Mouse (Mus musculus) forebrain, embryonic 11.5 days (tissue): Measurements from ENCODE around the gene Ldb1. TPM values are rescaled to one million over a fixed set of nuclear protein-coding genes. Genes with fewer than 3 reads are reported as not detected.

ENCODE experiments used
- ATAC-seq: fragments of 200-750 bp; cut with Nextera tagmentation; replicated peaks from 2 replicates; pipeline ENCODE4 v1.8.0; 2017; ENCODE audit warnings: moderate TSS enrichment; ENCODE audit not compliant: low FRiP score
- DNase-seq: peaks from one replicate; pipeline ENCODE4 v3.0.0-alpha.2; 2017; ENCODE audit warnings: low spot score
- H3K27ac ChIP-seq: fragments of 300-500 bp; sonication (generic); 2 replicates; pipeline ENCODE4 v1.5.1; 2014; ENCODE audit warnings: low read depth, low read length
- H3K27me3 ChIP-seq: fragments of 300-500 bp; sonication (generic); 2 replicates; pipeline ENCODE4 v1.6.1; 2014; ENCODE audit warnings: mild to moderate bottlenecking, low read length, mixed read lengths; ENCODE audit not compliant: control insufficient read depth, insufficient read depth
- H3K36me3 ChIP-seq: fragments of 300-500 bp; sonication (generic); 2 replicates; pipeline ENCODE4 v1.6.1; 2014; ENCODE audit warnings: mild to moderate bottlenecking, low read length, moderate library complexity, mixed read lengths; ENCODE audit not compliant: control insufficient read depth, insufficient read depth
- H3K4me1 ChIP-seq: fragments of 300-500 bp; sonication (generic); replicated peaks from 2 replicates; pipeline ENCODE4 v1.6.1; 2014; ENCODE audit warnings: low read length, mixed read lengths; ENCODE audit not compliant: control insufficient read depth, insufficient read depth
- H3K4me2 ChIP-seq: fragments of 300-500 bp; sonication (generic); 2 replicates; pipeline ENCODE4 v1.6.1; 2014; ENCODE audit warnings: low read depth, mild to moderate bottlenecking, low read length, moderate library complexity, mixed read lengths; ENCODE audit not compliant: severe bottlenecking
- H3K4me3 ChIP-seq: fragments of 300-500 bp; sonication (generic); 2 replicates; pipeline ENCODE4 v1.5.1; 2014; ENCODE audit warnings: low read depth, low read length
- H3K9ac ChIP-seq: fragments of 300-500 bp; sonication (generic); 2 replicates; pipeline ENCODE4 v1.6.1; 2014; ENCODE audit warnings: low read length
- H3K9me3 ChIP-seq: fragments of 300-500 bp; sonication (generic); 2 replicates; pipeline ENCODE4 v1.6.1; 2016; ENCODE audit warnings: low read length, mixed read lengths; ENCODE audit not compliant: control insufficient read depth
- WGBS: fragments of 180-500 bp; shearing (Covaris S2); extraction: QIAGEN DNeasy Blood & Tissue Kit; methylation state at CpG from one replicate; pipeline ENCODE4 v1.1.7; 2014; 5-methylcytosine and 5-hydroxymethylcytosine counted together
- polyA plus RNA-seq: library from polyadenylated mRNA; unstranded; fragments of >200 nt; fragmentation: Nextera tagmentation; extraction: Ambion mirVana; gene quantifications from 2 replicates; pipeline ENCODE4 v1.2.1, GENCODE M21; 2014

Ldb1 gene
- polyA plus RNA-seq, 1 experiment from 2014 or later, result 104 TPM

DNA sequence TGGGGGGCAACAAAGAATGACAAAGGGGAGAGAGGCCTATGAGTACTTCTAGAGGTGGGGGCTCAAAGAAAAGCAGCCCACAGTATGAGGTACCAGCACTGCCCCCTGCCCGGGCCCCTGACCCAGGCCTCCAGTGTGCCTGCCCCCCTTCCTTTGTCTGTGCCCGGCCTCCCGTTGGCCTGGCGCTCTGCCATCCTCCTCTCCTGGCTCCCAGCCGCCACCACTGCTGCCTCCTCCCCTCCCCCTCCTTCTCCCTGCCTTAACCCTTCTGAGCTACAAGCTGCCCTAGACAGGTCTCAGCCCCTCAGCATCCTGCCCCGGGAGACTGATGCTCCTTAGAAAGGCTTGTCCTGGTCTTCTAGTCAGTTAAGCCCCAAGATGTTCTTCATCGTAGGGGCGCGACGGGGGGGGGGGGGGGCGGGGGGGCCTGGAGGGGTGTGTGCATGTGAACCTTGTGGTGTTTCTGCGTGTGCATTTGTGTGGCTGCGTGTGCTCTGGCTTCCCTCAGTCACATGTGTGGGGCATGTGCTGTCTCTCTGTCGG is 3.0 kb downstream of the Ldb1 start:
- Histone ChIP-seq H3K4me3 (peak overlapping the region; percentile 95), H3K9me3 (no peaks in the 10 kb centered on the region), H3K4me2 (peak overlapping the region; percentile 78), H3K9ac (peak overlapping the region; percentile 67), H3K27me3 (no peaks in the 10 kb centered on the region), H3K4me1 (peaks cover 47% of the 10 kb centered on the region), H3K36me3 (no peaks in the 10 kb centered on the region; the same call in 1 of the 2 replicates), H3K27ac (peak overlapping the region; percentile 99)
- peak; percentile 91 for DNase-seq
- 0% methylated on average over 12 of the region's 14 CpGs for WGBS
- peak; percentile 50 for ATAC-seq

DNA sequence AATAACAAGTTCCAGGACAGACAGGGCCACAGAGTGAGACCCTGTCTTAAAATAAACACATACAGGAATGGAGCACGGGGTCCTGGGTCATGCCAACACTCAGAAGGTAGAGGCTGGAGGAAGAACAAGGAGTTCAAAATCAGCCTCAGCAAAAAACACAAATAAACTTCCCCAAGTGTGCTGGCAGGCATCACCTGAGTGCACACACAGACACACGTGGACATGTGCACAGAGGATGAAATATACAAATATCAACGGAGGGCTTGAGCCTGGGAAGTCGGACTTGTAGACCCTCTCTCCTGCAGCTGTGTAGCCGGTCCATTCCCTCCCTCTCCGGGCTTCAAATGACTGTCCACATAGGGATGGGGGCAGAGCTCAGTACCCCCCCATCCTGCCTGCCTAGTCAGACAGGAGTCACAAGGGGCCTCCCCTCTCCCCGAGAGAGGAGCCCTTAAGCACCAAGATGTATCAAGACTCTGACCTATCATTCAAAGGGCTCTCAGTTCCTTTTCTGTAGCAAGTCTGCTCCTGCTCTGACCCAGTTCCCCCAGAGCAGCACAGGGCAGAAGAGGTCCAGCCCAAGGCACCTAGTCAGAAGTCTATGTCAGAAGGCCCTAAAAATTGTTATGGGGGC is 3.6 kb downstream of the Ldb1 start:
- Histone ChIP-seq H3K4me3 (peak overlapping the region; percentile 95), H3K36me3 (peaks cover 4% of the 10 kb centered on the region), H3K4me1 (peaks cover 48% of the 10 kb centered on the region), H3K27me3 (no peaks in the 10 kb centered on the region), H3K9me3 (no peaks in the 10 kb centered on the region), H3K9ac (peak overlapping the region; percentile 67), H3K4me2 (peak overlapping the region; percentile 78), H3K27ac (peak overlapping the region; percentile 99)
- DNase-seq (no peak), ATAC-seq (no peak)
- 16% methylated on average over 7 of the region's 7 CpGs for WGBS

DNA sequence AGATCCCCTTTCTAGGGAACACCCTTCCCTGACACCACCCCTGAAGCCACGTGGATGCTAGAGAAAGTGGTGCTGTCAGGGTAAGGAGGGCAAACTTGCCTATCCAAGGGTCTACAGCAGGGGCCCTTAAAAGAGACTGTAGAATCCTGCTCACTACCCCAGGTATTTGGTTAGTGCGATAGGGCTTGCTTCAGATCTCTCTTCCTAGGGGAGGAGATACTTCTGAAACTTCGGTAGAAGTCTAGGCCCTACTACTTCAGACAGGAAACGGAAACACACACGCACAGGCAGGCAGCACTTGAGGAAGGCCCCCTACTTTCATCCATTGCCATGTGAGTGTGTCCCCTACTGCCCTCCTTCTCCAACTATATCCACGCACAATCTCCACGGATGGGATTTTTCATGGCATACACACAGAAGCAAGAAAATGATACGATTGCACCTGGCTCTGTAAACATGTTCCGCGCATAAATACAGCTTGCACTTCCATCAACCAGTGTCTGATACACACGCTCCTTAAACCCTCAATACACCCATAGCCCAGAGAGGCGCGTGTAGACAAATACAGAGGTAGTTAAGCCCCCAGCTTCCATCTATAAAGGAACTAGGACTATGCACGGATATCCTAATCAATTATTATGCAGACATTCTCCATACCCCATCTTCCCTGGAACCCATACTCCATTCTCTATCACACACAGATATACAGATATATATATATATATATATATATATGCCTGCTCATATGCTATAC is 4.7 kb downstream of the Ldb1 start:
- Histone ChIP-seq H3K4me2 (peak overlapping the region; percentile 95), H3K36me3 (peaks cover 15% of the 10 kb centered on the region), H3K9ac (peak overlapping the region; percentile 49), H3K9me3 (no peaks in the 10 kb centered on the region), H3K27me3 (no peaks in the 10 kb centered on the region), H3K4me3 (0 out of 2 replicates have a peak overlapping the region, but pooled peaks have one; percentile 94), H3K27ac (peak overlapping the region; percentile 92), H3K4me1 (peaks cover 44% of the 10 kb centered on the region)
- 39% methylated on average over 14 of the region's 14 CpGs for WGBS
- DNase-seq (no peak), ATAC-seq (no peak)

DNA sequence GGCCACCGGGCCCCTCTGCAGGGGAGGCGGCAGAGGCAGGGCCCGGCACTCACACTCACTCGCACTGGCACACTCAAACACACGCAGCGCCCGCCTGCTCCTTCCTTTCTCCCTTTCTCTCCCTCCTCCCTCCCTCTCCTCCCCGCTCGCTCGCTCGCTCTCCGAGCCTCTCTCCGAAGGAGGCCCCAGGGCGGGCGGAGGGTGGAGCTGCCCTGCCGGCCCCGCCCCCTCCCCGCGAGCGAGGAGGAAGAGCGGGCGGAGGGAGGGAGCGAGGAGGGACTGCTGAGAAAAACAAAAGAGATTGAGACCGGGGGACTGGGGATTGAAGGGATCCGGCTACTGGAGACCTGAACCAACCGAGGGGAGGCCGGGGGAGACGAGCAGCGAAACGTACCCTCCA is 5.5 kb downstream of the Ldb1 start:
- peak; percentile 97 for DNase-seq
- Histone ChIP-seq H3K36me3 (peaks cover 23% of the 10 kb centered on the region), H3K4me1 (peaks cover 44% of the 10 kb centered on the region), H3K4me2 (peak overlapping the region; percentile 95), H3K27ac (peak overlapping the region; percentile 92), H3K9ac (peak overlapping the region; percentile 98), H3K9me3 (no peaks in the 10 kb centered on the region), H3K27me3 (no peaks in the 10 kb centered on the region), H3K4me3 (peak overlapping the region; percentile 94)
- 3% methylated on average over 21 of the region's 30 CpGs for WGBS
- ATAC-seq, result peak; percentile 80

DNA sequence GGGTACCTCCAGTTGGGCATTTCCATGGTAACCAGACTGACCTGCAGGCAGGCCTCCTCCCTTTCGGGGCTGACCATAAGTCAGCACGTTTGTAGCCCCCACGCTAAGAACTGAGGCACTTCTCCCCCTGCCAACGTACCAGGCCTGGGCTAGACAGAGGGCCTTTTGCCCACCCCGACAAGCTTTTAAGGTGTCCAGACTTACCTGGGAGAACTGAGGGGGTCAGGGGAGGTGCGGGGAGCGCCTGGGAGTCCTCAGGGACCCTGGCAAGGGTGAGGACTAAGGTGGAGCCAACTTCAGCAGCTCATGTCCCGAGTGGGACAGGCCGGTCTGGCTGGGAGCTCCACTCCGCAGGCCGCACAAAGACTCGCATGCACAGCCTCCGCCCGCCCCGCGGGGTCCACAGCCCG is 6.2 kb downstream of the Ldb1 start:
- Histone ChIP-seq H3K36me3 (peaks cover 29% of the 10 kb centered on the region), H3K9me3 (no peaks in the 10 kb centered on the region), H3K4me2 (peak overlapping the region; percentile 95), H3K4me3 (peak overlapping the region; percentile 94), H3K27ac (peak overlapping the region; percentile 92), H3K27me3 (no peaks in the 10 kb centered on the region), H3K9ac (peak overlapping the region; percentile 98), H3K4me1 (peaks cover 44% of the 10 kb centered on the region)
- DNase-seq (peak; percentile 71), ATAC-seq (peak; percentile 42)
- under 1% methylated on average over 13 of the region's 17 CpGs for WGBS

DNA sequence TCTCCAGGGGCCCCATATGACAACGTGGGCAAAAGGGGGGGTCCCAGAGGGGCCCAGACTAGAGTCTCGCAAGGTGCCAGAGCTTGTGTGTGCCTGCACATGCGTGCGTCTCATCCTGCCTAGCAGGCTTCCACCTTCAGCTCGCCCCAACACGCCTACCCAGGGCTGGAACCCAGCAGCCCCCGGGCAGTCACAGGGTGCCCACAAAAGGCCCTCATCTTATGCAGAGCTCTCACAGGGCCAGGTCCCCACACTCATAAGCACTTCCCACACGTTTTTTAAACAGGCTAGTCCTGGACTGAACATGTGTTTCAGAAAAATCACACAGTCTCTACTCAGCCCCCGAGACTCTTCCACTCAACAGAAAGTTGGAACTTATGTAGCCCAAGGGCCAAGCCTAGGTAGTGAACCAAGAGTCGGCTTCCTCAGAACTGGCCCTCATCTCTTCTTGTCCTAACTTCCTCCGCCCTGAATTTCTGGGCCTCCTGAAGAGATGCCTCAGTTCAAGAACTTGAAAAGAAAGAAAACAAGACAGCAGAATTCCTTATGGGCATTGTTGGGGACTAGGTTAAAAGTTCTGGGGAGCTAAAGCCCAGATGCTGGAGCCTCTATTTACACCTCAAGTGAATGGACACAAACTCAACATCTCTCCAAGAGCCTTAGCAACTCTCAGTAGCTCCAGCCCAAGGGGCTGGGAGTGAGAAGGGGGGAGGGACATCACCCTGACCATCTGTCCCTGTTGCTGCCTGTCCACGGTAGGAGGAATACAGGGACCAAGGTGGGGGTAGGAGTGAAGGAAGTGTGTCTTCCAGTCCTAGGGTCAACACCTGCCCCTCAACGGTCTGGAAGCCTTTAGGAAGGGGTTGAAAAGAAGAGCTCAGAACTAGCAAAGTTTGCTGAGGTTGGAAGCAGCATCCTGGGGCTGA is 6.8 kb downstream of the Ldb1 start:
- Histone ChIP-seq H3K4me3 (peak overlapping the region; percentile 94), H3K36me3 (peaks cover 35% of the 10 kb centered on the region), H3K27ac (peak overlapping the region; percentile 92), H3K9me3 (no peaks in the 10 kb centered on the region), H3K27me3 (no peaks in the 10 kb centered on the region), H3K9ac (peak overlapping the region; percentile 98), H3K4me1 (peaks cover 41% of the 10 kb centered on the region), H3K4me2 (peak overlapping the region; percentile 95)
- 19% methylated on average over 13 of the region's 13 CpGs for WGBS
- ATAC-seq, result no peak
- no peak for DNase-seq

DNA sequence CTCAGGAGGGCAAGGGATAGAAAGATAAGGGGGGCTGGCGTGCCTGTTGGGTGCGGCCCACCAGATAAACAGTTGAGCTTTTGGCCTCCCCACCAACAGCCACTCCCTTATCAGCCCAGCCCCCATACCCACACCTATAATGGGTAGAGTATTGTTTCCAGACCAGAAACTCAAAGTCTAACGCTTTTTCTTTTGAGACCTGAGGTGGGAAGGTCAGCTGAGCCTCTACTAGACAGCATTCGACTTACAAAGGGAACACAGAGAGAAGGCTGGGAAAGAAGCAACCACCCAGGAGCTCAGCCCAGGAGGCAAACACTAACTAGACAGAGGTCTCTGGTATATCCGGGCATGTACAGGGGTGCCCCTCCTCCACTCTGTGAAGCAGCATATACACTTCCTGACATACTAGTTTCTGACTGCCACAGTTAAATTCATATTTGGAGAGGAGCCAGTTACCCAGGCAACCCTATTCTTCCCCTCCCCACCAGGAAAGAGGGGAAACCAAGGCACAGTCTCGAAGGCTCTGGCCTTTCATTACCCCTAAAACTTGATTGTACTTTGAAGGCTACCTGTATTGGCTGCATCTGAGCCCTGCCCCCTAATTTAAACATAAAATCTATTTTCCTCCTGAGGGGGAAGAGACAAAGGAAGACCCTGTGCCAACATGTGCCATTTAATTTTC is 7.6 kb downstream of the Ldb1 start:
- Histone ChIP-seq H3K4me2 (peak overlapping the region; percentile 95), H3K27ac (peak overlapping the region; percentile 42; the same call in 1 of the 2 replicates), H3K27me3 (no peaks in the 10 kb centered on the region), H3K36me3 (peaks cover 39% of the 10 kb centered on the region), H3K9me3 (no peaks in the 10 kb centered on the region), H3K4me1 (peaks cover 34% of the 10 kb centered on the region), H3K4me3 (peak overlapping the region; percentile 94), H3K9ac (peak overlapping the region; percentile 98)
- ATAC-seq, result no peak
- WGBS, result 21% methylated on average over 6 of the region's 6 CpGs
- no peak for DNase-seq
